Mouse (Mus musculus) neural tube, embryonic 11.5 days (tissue): Measurements from ENCODE around the gene Aplnr. TPM values are rescaled to one million over a fixed set of nuclear protein-coding genes. Genes with fewer than 3 reads are reported as not detected.

Source experiments
- ATAC-seq: fragments of 200-750 bp; cut with Nextera tagmentation; 2 replicates; pipeline ENCODE4 v1.8.0; 2017; ENCODE audit warnings: moderate number of reproducible peaks, mild to moderate bottlenecking, moderate TSS enrichment, moderate library complexity; ENCODE audit not compliant: insufficient read depth, low FRiP score, low TSS enrichment
- DNase-seq: peaks from one replicate; pipeline ENCODE4 v3.0.0-alpha.2; 2015; ENCODE audit warnings: low spot score
- H3K27ac ChIP-seq: fragments of 300-500 bp; sonication (generic); 2 replicates; pipeline ENCODE4 v1.5.1; 2014; ENCODE audit warnings: low read depth, mild to moderate bottlenecking, low read length
- H3K27me3 ChIP-seq: fragments of 300-500 bp; sonication (generic); 2 replicates; pipeline ENCODE4 v1.6.1; 2014; ENCODE audit warnings: mild to moderate bottlenecking, low read length, mixed read lengths; ENCODE audit not compliant: control insufficient read depth, insufficient read depth
- H3K36me3 ChIP-seq: fragments of 300-500 bp; sonication (generic); 2 replicates; pipeline ENCODE4 v1.6.1; 2014; ENCODE audit warnings: mild to moderate bottlenecking, low read length, moderate library complexity, mixed read lengths; ENCODE audit not compliant: control insufficient read depth, insufficient read depth
- H3K4me1 ChIP-seq: fragments of 300-500 bp; sonication (generic); 2 replicates; pipeline ENCODE4 v1.6.1; 2014; ENCODE audit warnings: low read length, mixed read lengths; ENCODE audit not compliant: control insufficient read depth, insufficient read depth
- H3K4me2 ChIP-seq: fragments of 300-500 bp; sonication (generic); 2 replicates; pipeline ENCODE4 v1.6.1; 2014; ENCODE audit warnings: low read depth, mild to moderate bottlenecking, moderate library complexity
- H3K4me3 ChIP-seq: fragments of 300-500 bp; sonication (generic); 2 replicates; pipeline ENCODE4 v1.5.1; 2014; ENCODE audit warnings: low read depth, low read length
- H3K9ac ChIP-seq: fragments of 300-500 bp; sonication (generic); 2 replicates; pipeline ENCODE4 v1.6.1; 2014; ENCODE audit warnings: mild to moderate bottlenecking, low read length
- H3K9me3 ChIP-seq: fragments of 300-500 bp; sonication (generic); 2 replicates; pipeline ENCODE4 v1.6.1; 2016; ENCODE audit warnings: low read length; ENCODE audit not compliant: control insufficient read depth
- WGBS: fragments of 180-500 bp; shearing (Covaris S2); extraction: QIAGEN DNeasy Blood & Tissue Kit; methylation state at CpG from one replicate; pipeline ENCODE4 v1.1.7; 2014; 5-methylcytosine and 5-hydroxymethylcytosine counted together
- polyA plus RNA-seq: library from polyadenylated mRNA; unstranded; fragments of >200 nt; fragmentation: Nextera tagmentation; extraction: Ambion mirVana; gene quantifications from 2 replicates; pipeline ENCODE4 v1.2.1, GENCODE M21; 2014

Aplnr gene
- polyA plus RNA-seq, 1 experiment from 2014 or later = 37.1 TPM

- whole genome bisulfite sequencing = 92% methylated on average over 6 of the region's 6 CpGs
- H3K36me3 ChIP-seq = no peaks in the 10 kb centered on the region
- H3K9ac ChIP-seq = no peak overlapping the region
- H3K4me1 ChIP-seq = no peaks in the 10 kb centered on the region
- H3K27me3 ChIP-seq = no peaks in the 10 kb centered on the region
- no peaks in the 10 kb centered on the region for H3K9me3 ChIP-seq
- H3K4me3 ChIP-seq = no peak overlapping the region
- H3K4me2 ChIP-seq = no peak overlapping the region
- DNase-seq (no peak), ATAC-seq (no peak)
- no peak overlapping the region for H3K27ac ChIP-seq
Measured at GRCm38 (mm10) chr2:85187582-85188151, 51.6 kb downstream of the Aplnr start.

Other genes with a start within 250 kb of the Aplnr start
- gene Rtn4rl2, start 249.5 kb upstream of the Aplnr start, polyA plus RNA-seq = 7.2 TPM in 2 replicates
- gene Slc43a3, start 199.6 kb upstream of the Aplnr start, polyA plus RNA-seq = 23.1 and 25.4 TPM in 2 replicates
- 0.41 TPM in 1 of 2 replicates, not detected in the other for gene Prg2, start 155.8 kb upstream of the Aplnr start, polyA plus RNA-seq
- not detected in 2 replicates for gene Prg3, start 148.0 kb upstream of the Aplnr start, polyA plus RNA-seq
- gene Ssrp1, start 99.0 kb upstream of the Aplnr start, polyA plus RNA-seq = 346 and 359 TPM in 2 replicates
- gene P2rx3, start 98.8 kb upstream of the Aplnr start, polyA plus RNA-seq = 10.9 and 15.7 TPM in 2 replicates
- 5.8 and 7.9 TPM in 2 replicates for gene Tnks1bp1, start 88.2 kb upstream of the Aplnr start, polyA plus RNA-seq
- gene Lrrc55, start 61.0 kb downstream of the Aplnr start, polyA plus RNA-seq = 1.1 and 1.2 TPM in 2 replicates
- gene Olfr987, start 203.1 kb downstream of the Aplnr start, polyA plus RNA-seq = not detected in 2 replicates
- not detected in 2 replicates for gene Olfr988, start 227.0 kb downstream of the Aplnr start, polyA plus RNA-seq